Mouse (Mus musculus) E14TG2a.4 (cell line): ENCODE results near the gene Acap1.

Experiments
- CTCF ChIP-seq: conservative IDR thresholded peaks from 2 replicates; pipeline ENCODE4 v1.5.1; 2014; ENCODE audit warnings: low read length
- NANOG ChIP-seq: IDR thresholded peaks from 2 replicates; pipeline ENCODE4 v1.6.1; 2014; ENCODE audit warnings: borderline replicate concordance, low read length, mixed read lengths
- POU5F1 ChIP-seq: IDR thresholded peaks from 2 replicates; pipeline ENCODE4 v1.6.1; 2014; ENCODE audit warnings: low read length, borderline replicate concordance

DNA sequence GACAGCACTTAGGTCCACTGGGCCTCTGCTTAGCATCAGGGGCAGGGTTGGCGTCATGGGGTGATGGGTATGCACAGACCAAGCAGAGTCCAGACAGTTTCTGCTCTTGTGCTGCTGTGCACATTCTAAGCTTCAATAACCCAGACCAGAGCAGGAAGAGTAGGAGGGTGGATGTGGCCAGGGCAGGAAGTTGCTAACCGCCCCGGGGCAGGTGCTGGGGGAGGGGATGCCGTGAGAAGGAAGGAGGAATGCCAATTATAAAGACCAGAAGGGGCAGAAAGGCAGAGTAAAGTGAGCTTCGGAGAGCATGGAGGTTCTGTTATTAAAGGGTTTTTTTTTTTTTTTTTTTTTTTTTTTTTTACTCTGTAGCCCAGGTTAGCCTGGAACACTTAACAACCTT is 668 bp downstream of the Acap1 start:
- TF ChIP-seq CTCF, result no peak
- TF ChIP-seq POU5F1, result no peak
- TF ChIP-seq NANOG, result no peak
